Mouse (Mus musculus) kidney, adult 2 months (tissue): ENCODE data around the gene Cpsf4. TPM values are rescaled to one million over a fixed set of nuclear protein-coding genes. Genes with fewer than 3 reads are reported as not detected.
"Not testable (repeated sequence)": the region's sequence is repeated elsewhere in the genome, so short reads cannot be mapped to it uniquely, and the experiment has no call there.

Experiments
- DNase-seq: peaks from one replicate; pipeline ENCODE4 v3.0.0; 2021
- H3K27ac ChIP-seq: fragments of 200-500 bp; 2 replicates; pipeline ENCODE4 v1.5.1; 2012; ENCODE audit warnings: low read depth, low read length, control low read depth, inconsistent platforms; ENCODE audit not compliant: insufficient read depth
- H3K27me3 ChIP-seq: fragments of 200-500 bp; replicated peaks from 2 replicates; pipeline ENCODE4 v1.6.1; 2012; ENCODE audit warnings: mild to moderate bottlenecking, moderate library complexity, low read length, inconsistent platforms; ENCODE audit not compliant: control insufficient read depth, insufficient read depth
- H3K36me3 ChIP-seq: fragments of 200-500 bp; 2 replicates; pipeline ENCODE4 v1.6.1; 2012; ENCODE audit warnings: mild to moderate bottlenecking, moderate library complexity, low read length, inconsistent platforms; ENCODE audit not compliant: control insufficient read depth, insufficient read depth
- H3K4me1 ChIP-seq: fragments of 200-500 bp; 2 replicates; pipeline ENCODE4 v1.6.1; 2011; ENCODE audit warnings: low read length; ENCODE audit not compliant: control insufficient read depth, insufficient read depth
- H3K4me3 ChIP-seq: fragments of 200-500 bp; 2 replicates; pipeline ENCODE4 v1.5.1; 2011; ENCODE audit warnings: mild to moderate bottlenecking, low read depth, low read length, control low read depth; ENCODE audit not compliant: insufficient read depth
- CTCF ChIP-seq: fragments of 200-500 bp; conservative IDR thresholded peaks from 2 replicates; pipeline ENCODE4 v1.5.1; 2011; ENCODE audit warnings: low read depth, mild to moderate bottlenecking, control low read depth, low read length, moderate library complexity, mixed read lengths; ENCODE audit not compliant: insufficient read depth, insufficient read length
- POLR2A ChIP-seq: fragments of 200-500 bp; IDR thresholded peaks from one replicate; pipeline ENCODE4 v1.6.1; 2011; ENCODE audit warnings: low read depth, low read length, control low read depth
- WGBS: fragments of 180-500 bp; shearing (Covaris S2); methylation state at CpG from one replicate; pipeline ENCODE4 v1.1.7; 2018; 5-methylcytosine and 5-hydroxymethylcytosine counted together
- polyA plus RNA-seq: library from polyadenylated mRNA; depleted of rRNA; stranded (reverse); fragments of >200 nt; gene quantifications from 2 replicates; pipeline ENCODE4 v1.2.3, GENCODE M21; 2012

Gene Cpsf4
- polyA plus RNA-seq, 1 experiment: 19.2 TPM

GRCm38 (mm10) chr5:145129124-145129523 is 37.9 kb upstream of the Cpsf4 start:
- no peak for TF ChIP-seq POLR2A
- TF ChIP-seq CTCF: no peak
- Histone ChIP-seq H3K4me3 (no peak overlapping the region), H3K4me1 (no peaks in the 10 kb centered on the region), H3K27ac (no peak overlapping the region), H3K27me3 (no peaks in the 10 kb centered on the region), H3K36me3 (peaks cover 8% of the 10 kb centered on the region)
- DNase-seq: peak; percentile 38
- WGBS: 80% methylated on average over 4 of the region's 4 CpGs

DNA sequence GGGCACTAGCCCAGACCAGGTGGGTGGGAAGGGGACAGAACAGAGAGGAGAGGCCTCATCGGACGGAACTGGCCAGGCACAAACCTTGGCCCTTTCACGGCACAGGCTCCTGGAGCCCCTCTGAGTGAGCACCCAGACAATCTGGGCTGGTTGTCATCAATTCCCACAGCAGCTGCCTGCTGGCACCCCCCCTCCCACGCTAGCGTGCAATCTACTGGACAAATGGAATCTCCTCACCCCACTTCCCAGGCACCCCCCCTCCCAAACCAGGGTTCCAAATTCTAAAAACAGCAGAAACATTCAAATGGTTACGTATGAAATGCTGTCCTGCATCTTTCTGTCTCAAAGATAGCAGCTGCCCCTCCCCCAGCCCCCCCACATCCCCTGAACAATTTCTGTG is 37.2 kb upstream of the Cpsf4 start:
- not testable (repeated sequence) for H3K27ac ChIP-seq, H3K4me3 ChIP-seq, DNase-seq, H3K4me1 ChIP-seq, H3K27me3 ChIP-seq, H3K36me3 ChIP-seq
- 89% methylated on average over 6 of the region's 6 CpGs for WGBS

GRCm38 (mm10) chr5:145130191-145130590 is 36.8 kb upstream of the Cpsf4 start:
- Histone ChIP-seq H3K27me3 (no peaks in the 10 kb centered on the region), H3K36me3 (peaks cover 8% of the 10 kb centered on the region), H3K27ac (no peak overlapping the region), H3K4me3 (no peak overlapping the region), H3K4me1 (no peaks in the 10 kb centered on the region)
- 73% methylated on average over 11 of the region's 11 CpGs for WGBS
- DNase-seq: no peak
- TF ChIP-seq CTCF (no peak), POLR2A (no peak)

DNA sequence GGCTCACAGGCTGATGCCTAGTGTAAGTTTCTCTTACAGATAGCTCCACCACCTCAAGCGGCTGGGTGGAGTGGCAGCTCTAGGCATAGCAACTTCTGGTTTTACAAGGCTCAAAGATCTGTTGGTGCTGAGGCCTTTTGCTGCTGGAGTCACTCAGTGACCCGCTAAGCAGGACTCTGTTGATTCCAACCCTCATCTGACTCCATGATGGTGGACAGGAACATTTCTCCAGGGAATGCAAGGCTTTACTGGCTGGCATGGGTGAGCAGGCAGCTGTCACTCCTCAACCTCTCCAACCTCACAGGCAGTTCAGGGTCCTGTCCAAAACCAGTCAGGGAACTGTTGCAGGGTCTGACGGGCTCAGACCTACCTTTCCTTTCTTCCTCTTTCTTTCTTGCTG is 36.0 kb upstream of the Cpsf4 start:
- no peak for DNase-seq
- Histone ChIP-seq H3K4me1 (no peaks in the 10 kb centered on the region), H3K4me3 (no peak overlapping the region), H3K27ac (no peak overlapping the region), H3K36me3 (peaks cover 8% of the 10 kb centered on the region), H3K27me3 (no peaks in the 10 kb centered on the region)
- WGBS: 84% methylated on average over 3 of the region's 3 CpGs
- TF ChIP-seq POLR2A (no peak), CTCF (no peak)

- not testable (repeated sequence) for H3K4me1 ChIP-seq, H3K4me3 ChIP-seq, DNase-seq, H3K27me3 ChIP-seq, H3K27ac ChIP-seq, H3K36me3 ChIP-seq
- 91% methylated on average over 6 of the region's 6 CpGs for WGBS
Observed at GRCm38 (mm10) chr5:145133275-145133674, 33.7 kb upstream of the Cpsf4 start.

DNA sequence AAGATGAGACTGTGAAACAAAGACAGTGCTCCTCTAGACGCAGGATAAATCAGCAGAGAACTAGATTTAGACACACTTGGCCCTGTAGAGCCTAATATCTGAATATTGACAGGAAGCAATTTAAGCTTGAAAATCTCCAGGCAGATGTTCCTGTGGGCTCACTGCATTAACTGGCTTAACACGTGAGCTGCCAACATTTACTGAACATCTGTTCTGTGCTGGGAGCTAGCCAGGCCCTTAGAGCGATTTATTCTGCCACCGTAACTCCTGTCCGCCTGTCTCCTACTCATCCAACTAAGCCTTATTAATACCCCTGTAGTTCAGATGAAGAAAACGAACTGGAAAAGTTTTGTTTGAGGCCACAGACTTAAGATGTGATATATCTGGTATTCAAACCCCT is 28.2 kb upstream of the Cpsf4 start:
- TF ChIP-seq POLR2A: no peak
- no peak for TF ChIP-seq CTCF
- H3K36me3 ChIP-seq: no peaks in the 10 kb centered on the region; the same call in 1 of the 2 replicates
- peaks cover 8% of the 10 kb centered on the region; the same call in 1 of the 2 replicates for H3K4me1 ChIP-seq
- H3K27me3 ChIP-seq: no peaks in the 10 kb centered on the region
- DNase-seq: no peak
- H3K27ac ChIP-seq: no peak overlapping the region
- H3K4me3 ChIP-seq: peak overlapping the region; percentile 93
- WGBS: 3% methylated on average over 6 of the region's 6 CpGs

GRCm38 (mm10) chr5:145139571-145140519 is 27.2 kb upstream of the Cpsf4 start, which contains the start of the genes Pdap1 and Bud31:
Gene Pdap1, minus strand, starts transcription at chr5:145140238.
Gene Bud31, plus strand, starts transcription at chr5:145140362.
- peak within 1 kb of the TSS; percentile 93 for H3K4me3 ChIP-seq
- H3K4me1 ChIP-seq: peaks cover 8% of the 10 kb centered on the region; the same call in 1 of the 2 replicates
- under 1% methylated on average over 84 of the region's 84 CpGs for WGBS
- TF ChIP-seq CTCF: no peak
- TF ChIP-seq POLR2A: peak; percentile 75
- H3K27me3 ChIP-seq: no peaks in the 10 kb centered on the region
- H3K27ac ChIP-seq: peak within 1 kb of the TSS; percentile 97
- H3K36me3 ChIP-seq: no peaks in the 10 kb centered on the region; the same call in 1 of the 2 replicates
- peak; percentile 96 for DNase-seq
